Mouse (Mus musculus) limb, embryonic 14.5 days (tissue): ENCODE results near the gene Aoc2. TPM values are rescaled to one million over a fixed set of nuclear protein-coding genes. Genes with fewer than 3 reads are reported as not detected.

Experiments used
- ATAC-seq: fragments of 200-750 bp; cut with Nextera tagmentation; 2 replicates; pipeline ENCODE4 v1.8.0; 2017; ENCODE audit warnings: low read depth, moderate number of reproducible peaks, moderate TSS enrichment; ENCODE audit not compliant: low FRiP score
- DNase-seq: peaks from one replicate; pipeline ENCODE4 v3.0.0-alpha.2; 2015; ENCODE audit warnings: low spot score
- H3K27ac ChIP-seq: fragments of 300-500 bp; sonication (generic); replicated peaks from 2 replicates; pipeline ENCODE4 v1.5.1; 2014; ENCODE audit warnings: low read depth, mild to moderate bottlenecking, low read length, moderate library complexity, mixed read lengths
- H3K27me3 ChIP-seq: fragments of 300-500 bp; sonication (generic); 2 replicates; pipeline ENCODE4 v1.6.1; 2014; ENCODE audit warnings: low read length, mixed read lengths; ENCODE audit not compliant: control insufficient read depth, insufficient read depth
- H3K36me3 ChIP-seq: fragments of 300-500 bp; sonication (generic); 2 replicates; pipeline ENCODE4 v1.6.1; 2014; ENCODE audit warnings: mild to moderate bottlenecking, low read length, moderate library complexity, mixed read lengths; ENCODE audit not compliant: control insufficient read depth, insufficient read depth
- H3K4me1 ChIP-seq: fragments of 300-500 bp; sonication (generic); 2 replicates; pipeline ENCODE4 v1.6.1; 2014; ENCODE audit warnings: antibody characterized with exemption, low read length, mixed read lengths; ENCODE audit not compliant: control insufficient read depth, insufficient read depth
- H3K4me2 ChIP-seq: fragments of 300-500 bp; sonication (generic); replicated peaks from 2 replicates; pipeline ENCODE4 v1.6.1; 2014; ENCODE audit warnings: low read depth, mild to moderate bottlenecking, low read length, moderate library complexity; ENCODE audit not compliant: severe bottlenecking
- H3K4me3 ChIP-seq: fragments of 300-500 bp; sonication (generic); replicated peaks from 2 replicates; pipeline ENCODE4 v1.5.1; 2014; ENCODE audit warnings: low read length
- H3K9ac ChIP-seq: fragments of 300-500 bp; sonication (generic); 2 replicates; pipeline ENCODE4 v1.6.1; 2014; ENCODE audit warnings: mild to moderate bottlenecking, low read depth, low read length, moderate library complexity; ENCODE audit not compliant: severe bottlenecking
- H3K9me3 ChIP-seq: fragments of 300-500 bp; sonication (generic); 2 replicates; pipeline ENCODE4 v1.6.1; 2016; ENCODE audit warnings: low read length; ENCODE audit not compliant: control insufficient read depth
- POLR2A ChIP-seq: fragments of 200-500 bp; IDR thresholded peaks from 2 replicates; pipeline ENCODE4 v1.8.0; 2012; ENCODE audit warnings: inconsistent platforms, mild to moderate bottlenecking, moderate library complexity, borderline replicate concordance; ENCODE audit not compliant: insufficient read depth, insufficient read length; ENCODE audit errors: extremely low read depth
- WGBS: fragments of 180-500 bp; shearing (Covaris S2); extraction: QIAGEN DNeasy Blood & Tissue Kit; methylation state at CpG from one replicate; pipeline ENCODE4 v1.1.7; 2014; 5-methylcytosine and 5-hydroxymethylcytosine counted together
- polyA plus RNA-seq, 2 experiments: library from polyadenylated mRNA; depleted of rRNA in 1 of 2; stranded (reverse) in 1 of 2; unstranded in 1 of 2; fragments of >200 nt; fragmentation: Nextera tagmentation in 1 of 2; extraction: Ambion mirVana in 1 of 2; gene quantifications; 2 replicates each; pipeline versions ENCODE4 v1.2.1 to v1.2.3; 2012 to 2014

Aoc2 gene
- polyA plus RNA-seq, 2 experiments, result 0.84 to 6.2 TPM

- WGBS, result 8% methylated on average over 45 of the region's 45 CpGs
- no peak; the same call in 1 of the 2 replicates for TF ChIP-seq POLR2A
- Histone ChIP-seq H3K36me3 (0 out of 2 replicates have a peak, but pooled peaks cover 8% of the 10 kb centered on the region), H3K4me2 (peak within 1 kb of the TSS; percentile 60), H3K27me3 (no peaks in the 10 kb centered on the region), H3K4me1 (peaks cover 18% of the 10 kb centered on the region), H3K27ac (no peak within 1 kb of the TSS), H3K4me3 (peak within 1 kb of the TSS; percentile 67), H3K9me3 (no peaks in the 10 kb centered on the region), H3K9ac (peak within 1 kb of the TSS; percentile 66)
- ATAC-seq (peak; percentile 97), DNase-seq (peak; percentile 96)
Observed at GRCm38 (mm10) chr11:101278223-101279192, 46.4 kb upstream of the Aoc2 start, which contains the start of the genes Cntd1 and Coa3. Cntd1 (plus strand) TSS chr11:101279012. Coa3 (minus strand) TSS chr11:101279114.

- H3K4me2 ChIP-seq, result peak overlapping the region; percentile 60
- ATAC-seq, result no peak
- H3K27me3 ChIP-seq, result no peaks in the 10 kb centered on the region
- no peak for TF ChIP-seq POLR2A
- H3K9ac ChIP-seq, result no peak overlapping the region
- H3K4me3 ChIP-seq, result peak overlapping the region; percentile 67
- H3K36me3 ChIP-seq, result 0 out of 2 replicates have a peak, but pooled peaks cover 5% of the 10 kb centered on the region
- no peak for DNase-seq
- H3K4me1 ChIP-seq, result peaks cover 18% of the 10 kb centered on the region
- WGBS, result 66% methylated on average over 14 of the region's 14 CpGs
- H3K9me3 ChIP-seq, result no peaks in the 10 kb centered on the region
- no peak overlapping the region for H3K27ac ChIP-seq
Observed at GRCm38 (mm10) chr11:101279193-101279569, 45.7 kb upstream of the Aoc2 start.

- no peak for TF ChIP-seq POLR2A
- ATAC-seq, result no peak
- DNase-seq, result no peak
- H3K9ac ChIP-seq, result no peak overlapping the region
- H3K4me3 ChIP-seq, result no peak overlapping the region
- no peaks in the 10 kb centered on the region for H3K27me3 ChIP-seq
- no peak overlapping the region for H3K4me2 ChIP-seq
- no peak overlapping the region for H3K27ac ChIP-seq
- 0 out of 2 replicates have a peak, but pooled peaks cover 5% of the 10 kb centered on the region for H3K36me3 ChIP-seq
- peaks cover 18% of the 10 kb centered on the region for H3K4me1 ChIP-seq
- WGBS, result 44% methylated on average over 7 of the region's 7 CpGs
- no peaks in the 10 kb centered on the region for H3K9me3 ChIP-seq
Observed at GRCm38 (mm10) chr11:101280837-101281236, 44.0 kb upstream of the Aoc2 start.

GRCm38 (mm10) chr11:101282896-101283295, 42.0 kb upstream of the Aoc2 start:
- DNase-seq (no peak), ATAC-seq (no peak)
- H3K36me3 ChIP-seq, result peaks cover 7% of the 10 kb centered on the region
- no peak overlapping the region for H3K4me2 ChIP-seq
- 32% methylated on average over 5 of the region's 5 CpGs for WGBS
- H3K4me1 ChIP-seq, result peaks cover 8% of the 10 kb centered on the region
- H3K4me3 ChIP-seq, result no peak overlapping the region
- no peaks in the 10 kb centered on the region for H3K27me3 ChIP-seq
- no peaks in the 10 kb centered on the region for H3K9me3 ChIP-seq
- no peak for TF ChIP-seq POLR2A
- H3K9ac ChIP-seq, result no peak overlapping the region
- H3K27ac ChIP-seq, result no peak overlapping the region

GRCm38 (mm10) chr11:101283805-101284204, 41.1 kb upstream of the Aoc2 start:
- Histone ChIP-seq H3K4me2 (no peak overlapping the region), H3K9ac (no peak overlapping the region), H3K27me3 (no peaks in the 10 kb centered on the region), H3K9me3 (no peaks in the 10 kb centered on the region), H3K36me3 (peaks cover 15% of the 10 kb centered on the region), H3K27ac (no peak overlapping the region), H3K4me3 (no peak overlapping the region), H3K4me1 (peaks cover 4% of the 10 kb centered on the region)
- ATAC-seq (no peak), DNase-seq (no peak)
- WGBS, result 70% methylated on average over 4 of the region's 4 CpGs
- TF ChIP-seq POLR2A, result no peak
